Mouse (Mus musculus): ENCODE measurements around the gene Ccp110. TPM values are rescaled to one million over a fixed set of nuclear protein-coding genes. Genes with fewer than 3 reads are reported as not detected.

Ccp110 gene
- polyA plus RNA-seq, 2 experiments, result 8.8 to 42.6 TPM

- no peak overlapping the region for H3K4me2 ChIP-seq (replicated peaks; ENCODE audit: low read depth, low read length, severe bottlenecking)
- H3K27me3 ChIP-seq (ENCODE audit: control insufficient read depth, insufficient read depth, low read length), result no peaks in the 10 kb centered on the region
- H3K4me1 ChIP-seq (ENCODE audit: control insufficient read depth, insufficient read depth, low read length), result no peaks in the 10 kb centered on the region
- H3K9ac ChIP-seq (ENCODE audit: low read depth, low read length, severe bottlenecking), result no peak overlapping the region
- no peak overlapping the region for H3K27ac ChIP-seq (replicated peaks; ENCODE audit: low read depth, low read length)
- ATAC-seq (ENCODE audit: low FRiP score, low read depth) (no peak), DNase-seq (ENCODE audit: low spot score) (no peak)
- H3K9me3 ChIP-seq (ENCODE audit: control insufficient read depth, low read length), result no peaks in the 10 kb centered on the region
- H3K4me3 ChIP-seq (replicated peaks; ENCODE audit: low read length), result no peak overlapping the region
- TF ChIP-seq POLR2A (IDR thresholded peaks at IDR 0.05; ENCODE audit: borderline replicate concordance, extremely low read depth, insufficient read depth, insufficient read length), result no peak
- peaks cover 82% of the 10 kb centered on the region for H3K36me3 ChIP-seq (ENCODE audit: control insufficient read depth, insufficient read depth, low read length)
- 88% methylated on average over 7 of the region's 7 CpGs for WGBS
These were observed 39.3 kb downstream of the Ccp110 start for GRCm38 (mm10) chr7:118751625-118752024.

- no peaks in the 10 kb centered on the region for H3K9me3 ChIP-seq (ENCODE audit: control insufficient read depth, low read length)
- H3K36me3 ChIP-seq (ENCODE audit: control insufficient read depth, insufficient read depth, low read length), result peaks cover 57% of the 10 kb centered on the region
- no peaks in the 10 kb centered on the region for H3K4me1 ChIP-seq (ENCODE audit: control insufficient read depth, insufficient read depth, low read length)
- H3K27ac ChIP-seq (replicated peaks; ENCODE audit: low read depth, low read length), result no peak overlapping the region
- TF ChIP-seq POLR2A (IDR thresholded peaks at IDR 0.05; ENCODE audit: borderline replicate concordance, extremely low read depth, insufficient read depth, insufficient read length), result no peak
- no peak for DNase-seq (ENCODE audit: low spot score)
- H3K4me2 ChIP-seq (replicated peaks; ENCODE audit: low read depth, low read length, severe bottlenecking), result no peak overlapping the region
- no peaks in the 10 kb centered on the region for H3K27me3 ChIP-seq (ENCODE audit: control insufficient read depth, insufficient read depth, low read length)
- WGBS, result 86% methylated on average over 7 of the region's 7 CpGs
- ATAC-seq (ENCODE audit: low FRiP score, low read depth), result no peak
- H3K4me3 ChIP-seq (replicated peaks; ENCODE audit: low read length), result no peak overlapping the region
- no peak overlapping the region for H3K9ac ChIP-seq (ENCODE audit: low read depth, low read length, severe bottlenecking)
These were observed 43.4 kb downstream of the Ccp110 start for GRCm38 (mm10) chr7:118755756-118756155.

- H3K36me3 ChIP-seq (ENCODE audit: control insufficient read depth, insufficient read depth, low read length), result peaks cover 56% of the 10 kb centered on the region
- WGBS, result 95% methylated on average over 24 of the region's 24 CpGs
- no peak for ATAC-seq (ENCODE audit: low FRiP score, low read depth)
These were observed 44.3 kb downstream of the Ccp110 start for GRCm38 (mm10) chr7:118756490-118757265.

GRCm38 (mm10) chr7:118758369-118758768 lies 46.0 kb downstream of the Ccp110 start:
- no peak for TF ChIP-seq POLR2A (IDR thresholded peaks at IDR 0.05; ENCODE audit: borderline replicate concordance, extremely low read depth, insufficient read depth, insufficient read length)
- no peak overlapping the region for H3K9ac ChIP-seq (ENCODE audit: low read depth, low read length, severe bottlenecking)
- no peak overlapping the region for H3K4me2 ChIP-seq (replicated peaks; ENCODE audit: low read depth, low read length, severe bottlenecking)
- no peaks in the 10 kb centered on the region for H3K27me3 ChIP-seq (ENCODE audit: control insufficient read depth, insufficient read depth, low read length)
- ATAC-seq (ENCODE audit: low FRiP score, low read depth), result no peak
- no peaks in the 10 kb centered on the region for H3K9me3 ChIP-seq (ENCODE audit: control insufficient read depth, low read length)
- H3K27ac ChIP-seq (replicated peaks; ENCODE audit: low read depth, low read length), result no peak overlapping the region
- no peak for DNase-seq (ENCODE audit: low spot score)
- H3K4me1 ChIP-seq (ENCODE audit: control insufficient read depth, insufficient read depth, low read length), result no peaks in the 10 kb centered on the region
- no peak overlapping the region for H3K4me3 ChIP-seq (replicated peaks; ENCODE audit: low read length)
- 51% methylated on average over 4 of the region's 4 CpGs for WGBS
- H3K36me3 ChIP-seq (ENCODE audit: control insufficient read depth, insufficient read depth, low read length), result peaks cover 55% of the 10 kb centered on the region

More at GRCm38 (mm10) chr7:118756490-118757265, 44.3 kb downstream of the Ccp110 start:
- Histone ChIP-seq H3K4me3 (replicated peaks; ENCODE audit: low read length) (no peak overlapping the region), H3K9me3 (ENCODE audit: control insufficient read depth, low read length) (no peaks in the 10 kb centered on the region), H3K9ac (ENCODE audit: low read depth, low read length, severe bottlenecking) (no peak overlapping the region), H3K4me2 (replicated peaks; ENCODE audit: low read depth, low read length, severe bottlenecking) (no peak overlapping the region), H3K27ac (replicated peaks; ENCODE audit: low read depth, low read length) (no peak overlapping the region), H3K27me3 (ENCODE audit: control insufficient read depth, insufficient read depth, low read length) (no peaks in the 10 kb centered on the region), H3K4me1 (ENCODE audit: control insufficient read depth, insufficient read depth, low read length) (no peaks in the 10 kb centered on the region)
- no peak for TF ChIP-seq POLR2A (IDR thresholded peaks at IDR 0.05; ENCODE audit: borderline replicate concordance, extremely low read depth, insufficient read depth, insufficient read length)
- no peak for DNase-seq (ENCODE audit: low spot score)

- DNase-seq (ENCODE audit: low spot score), result no peak
- H3K4me1 ChIP-seq (ENCODE audit: control insufficient read depth, insufficient read depth, low read length), result no peaks in the 10 kb centered on the region
- H3K27me3 ChIP-seq (ENCODE audit: control insufficient read depth, insufficient read depth, low read length), result no peaks in the 10 kb centered on the region
- no peak overlapping the region for H3K27ac ChIP-seq (replicated peaks; ENCODE audit: low read depth, low read length)
- 74% methylated on average over 5 of the region's 5 CpGs for WGBS
- peaks cover 51% of the 10 kb centered on the region for H3K36me3 ChIP-seq (ENCODE audit: control insufficient read depth, insufficient read depth, low read length)
- H3K9me3 ChIP-seq (ENCODE audit: control insufficient read depth, low read length), result no peaks in the 10 kb centered on the region
- H3K4me2 ChIP-seq (replicated peaks; ENCODE audit: low read depth, low read length, severe bottlenecking), result no peak overlapping the region
- no peak overlapping the region for H3K4me3 ChIP-seq (replicated peaks; ENCODE audit: low read length)
- TF ChIP-seq POLR2A (IDR thresholded peaks at IDR 0.05; ENCODE audit: borderline replicate concordance, extremely low read depth, insufficient read depth, insufficient read length), result no peak
- no peak for ATAC-seq (ENCODE audit: low FRiP score, low read depth)
- H3K9ac ChIP-seq (ENCODE audit: low read depth, low read length, severe bottlenecking), result no peak overlapping the region
These were observed 47.0 kb downstream of the Ccp110 start for GRCm38 (mm10) chr7:118759372-118759771.

Data from limb, embryonic 14.5 days (tissue).